Mouse (Mus musculus) right cerebral cortex, adult 18-20 months (tissue): ENCODE measurements around the gene Zfr2.

Experiments used
- DNase-seq: peaks from one replicate; pipeline ENCODE4 v3.0.0; 2022; ENCODE audit warnings: mixed read lengths

Gene Zfr2

DNA sequence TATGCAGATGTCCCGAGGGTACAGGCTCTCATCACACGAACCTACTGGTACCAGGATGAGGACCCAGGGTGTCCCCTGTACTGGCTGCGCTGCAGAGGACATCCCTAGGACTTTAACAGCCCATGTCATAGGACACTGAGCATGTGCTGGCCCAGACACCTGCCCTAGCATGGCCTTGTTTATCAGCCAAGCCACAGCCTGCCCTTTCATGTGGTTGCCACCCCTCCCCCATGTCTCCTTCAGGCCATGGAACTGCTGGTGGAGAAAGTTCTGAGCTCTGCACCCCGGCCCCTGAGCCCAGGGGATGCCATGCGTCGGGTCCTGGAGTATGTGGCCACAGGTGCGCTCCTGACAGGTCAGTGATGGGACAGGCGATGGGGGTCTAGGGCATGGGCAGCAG lies 16.5 kb downstream of the Zfr2 start:
- DNase-seq, result no peak

- peak; percentile 94 for DNase-seq
Observed at GRCm38 (mm10) chr10:81252424-81253419, 19.8 kb downstream of the Zfr2 start, which contains the start of gene Matk. TSS of gene Matk (plus strand) at chr10:81252935.

- no peak for DNase-seq
Observed at GRCm38 (mm10) chr10:81254886-81255285, 21.9 kb downstream of the Zfr2 start.

- DNase-seq, result peak; percentile 70
Observed at GRCm38 (mm10) chr10:81257158-81258039, 24.4 kb downstream of the Zfr2 start.

DNA sequence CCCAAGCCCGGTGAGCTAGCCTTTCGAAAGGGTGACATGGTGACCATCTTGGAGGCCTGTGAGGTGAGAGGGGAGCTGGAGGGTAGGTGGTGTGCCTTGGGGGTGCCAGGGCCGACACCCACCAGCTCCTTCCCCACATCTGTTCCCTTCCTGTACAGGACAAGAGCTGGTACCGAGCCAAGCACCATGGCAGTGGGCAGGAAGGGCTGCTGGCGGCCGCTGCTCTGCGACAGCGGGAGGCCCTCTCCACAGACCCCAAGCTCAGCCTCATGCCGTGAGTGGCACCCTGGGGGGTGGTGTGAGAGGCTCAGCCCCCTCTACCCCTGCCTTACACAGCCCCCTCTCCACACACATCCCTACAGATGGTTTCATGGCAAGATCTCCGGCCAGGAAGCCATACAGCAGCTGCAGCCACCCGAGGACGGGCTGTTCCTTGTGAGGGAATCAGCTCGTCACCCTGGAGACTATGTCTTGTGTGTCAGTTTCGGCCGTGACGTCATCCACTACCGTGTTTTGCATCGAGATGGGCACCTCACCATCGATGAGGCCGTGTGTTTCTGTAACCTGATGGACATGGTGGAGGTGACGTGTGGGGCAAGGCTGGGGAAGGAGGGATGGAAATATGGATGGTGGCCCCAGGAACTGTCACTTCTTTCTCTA lies 26.4 kb downstream of the Zfr2 start:
- DNase-seq, result peak; percentile 44

GRCm38 (mm10) chr10:81261025-81261424 lies 28.1 kb downstream of the Zfr2 start:
- no peak for DNase-seq

GRCm38 (mm10) chr10:81265540-81265939 lies 32.6 kb downstream of the Zfr2 start:
- no peak for DNase-seq

DNA sequence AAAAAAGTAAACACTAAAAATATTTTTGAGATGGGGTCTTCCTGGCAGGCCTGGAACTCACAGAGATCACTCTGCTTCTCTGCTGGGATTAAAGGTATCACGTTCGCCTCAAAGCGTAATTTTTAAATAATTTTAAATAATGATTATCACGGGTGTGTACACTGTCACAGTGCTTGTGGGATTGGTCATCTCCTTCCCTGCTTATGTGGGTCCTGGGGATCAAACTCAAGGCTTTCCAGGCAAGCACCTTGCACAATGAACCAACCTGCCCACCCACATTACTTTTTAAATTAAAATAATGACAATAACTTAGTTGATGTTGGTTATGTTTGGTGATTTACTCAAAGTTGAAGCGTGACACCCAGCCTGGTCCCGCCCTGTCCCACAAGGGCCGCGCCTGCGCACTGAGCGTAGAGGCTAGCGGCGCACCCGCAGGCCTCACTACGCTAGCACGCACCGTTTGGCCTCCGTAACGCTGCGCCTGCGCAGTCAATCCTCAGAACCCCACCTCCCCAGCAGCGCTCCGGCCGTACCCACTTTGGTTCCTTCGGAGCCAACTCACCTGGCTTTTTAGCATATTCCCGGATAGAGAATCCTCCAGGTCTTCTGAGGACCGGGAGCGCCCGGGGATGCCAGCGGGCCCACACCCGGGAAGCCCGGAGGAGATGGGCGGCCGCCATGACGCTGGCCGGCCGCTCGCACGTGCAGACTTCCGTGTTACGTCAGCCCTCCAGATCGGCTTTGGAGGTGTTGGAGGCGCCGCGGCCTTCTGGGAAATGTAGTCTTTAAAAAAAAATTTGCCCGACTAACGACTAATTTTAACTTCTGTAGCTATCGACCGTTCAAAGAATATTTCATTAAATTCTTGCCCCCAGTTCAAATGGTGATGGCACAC lies 33.5 kb downstream of the Zfr2 start, which contains the start of the genes Mrpl54 and Apba3:
TSS of gene Mrpl54 (minus strand) at position 724 of the 895 bp plus-strand sequence.
TSS of gene Apba3 (plus strand) at position 750 of the 895 bp plus-strand sequence.
- DNase-seq, result peak; percentile 95

- DNase-seq, result peak; percentile 91
Observed at GRCm38 (mm10) chr10:81268056-81268455, 35.1 kb downstream of the Zfr2 start.

- DNase-seq, result no peak
Observed at GRCm38 (mm10) chr10:81268643-81269412, 35.9 kb downstream of the Zfr2 start.

DNA sequence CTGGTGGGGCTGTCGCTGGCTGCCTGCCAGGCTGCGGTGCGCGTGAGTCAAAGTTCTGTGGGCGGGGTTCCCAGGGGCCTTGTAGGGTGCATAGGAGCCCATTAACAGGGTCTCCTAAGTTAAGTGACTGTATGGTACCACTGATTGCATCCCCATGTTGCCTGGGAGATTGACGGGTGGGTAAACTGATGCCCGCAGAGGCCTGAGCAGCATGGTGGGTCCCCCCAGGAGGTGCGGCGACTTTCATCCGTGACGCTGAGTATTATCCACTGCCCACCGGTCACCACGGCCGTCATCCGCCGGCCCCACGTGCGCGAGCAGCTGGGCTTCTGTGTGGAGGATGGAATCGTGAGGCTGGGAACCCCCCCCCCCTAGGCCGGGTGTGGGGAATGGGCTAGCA lies 39.4 kb downstream of the Zfr2 start:
- no peak for DNase-seq

DNA sequence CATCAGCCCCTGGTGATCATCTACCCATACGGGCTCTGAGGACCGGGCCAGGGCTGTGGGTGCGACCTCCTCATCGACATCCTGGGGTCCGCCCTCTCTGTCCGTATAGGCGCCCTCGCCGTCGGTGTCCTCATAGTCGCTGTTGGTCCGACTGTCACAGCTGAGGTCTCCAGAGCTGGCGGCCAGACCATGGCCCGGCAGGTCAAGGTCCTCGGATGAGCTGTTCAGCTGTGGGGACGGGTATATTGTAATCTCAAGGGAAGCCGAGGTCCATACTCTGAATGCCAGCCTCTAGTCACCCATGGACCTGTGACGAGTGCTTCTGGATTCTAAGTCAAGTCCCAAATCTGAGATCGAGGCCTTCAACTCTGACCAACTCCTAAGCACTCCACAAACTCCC lies 40.9 kb downstream of the Zfr2 start:
- DNase-seq, result no peak

DNA sequence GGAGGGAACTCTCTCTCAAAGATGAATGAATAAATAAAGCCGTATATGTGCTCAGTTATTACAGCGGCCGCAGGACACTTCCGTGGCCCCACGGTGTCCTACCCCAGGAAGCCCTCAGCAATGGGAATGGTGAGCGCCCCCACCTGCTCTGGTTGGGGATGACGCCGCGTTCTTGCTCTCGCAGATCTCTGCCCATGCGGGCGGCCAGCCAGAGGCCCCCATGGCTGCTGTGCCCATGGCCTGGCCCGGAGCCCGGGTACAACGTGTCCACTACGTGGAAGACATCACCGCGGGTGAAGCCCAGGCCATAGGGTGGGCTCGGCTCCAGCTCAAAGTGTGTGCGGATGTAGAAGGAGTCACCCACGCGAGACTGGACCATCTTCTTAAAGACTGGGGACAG lies 44.7 kb downstream of the Zfr2 start:
- DNase-seq, result no peak

DNA sequence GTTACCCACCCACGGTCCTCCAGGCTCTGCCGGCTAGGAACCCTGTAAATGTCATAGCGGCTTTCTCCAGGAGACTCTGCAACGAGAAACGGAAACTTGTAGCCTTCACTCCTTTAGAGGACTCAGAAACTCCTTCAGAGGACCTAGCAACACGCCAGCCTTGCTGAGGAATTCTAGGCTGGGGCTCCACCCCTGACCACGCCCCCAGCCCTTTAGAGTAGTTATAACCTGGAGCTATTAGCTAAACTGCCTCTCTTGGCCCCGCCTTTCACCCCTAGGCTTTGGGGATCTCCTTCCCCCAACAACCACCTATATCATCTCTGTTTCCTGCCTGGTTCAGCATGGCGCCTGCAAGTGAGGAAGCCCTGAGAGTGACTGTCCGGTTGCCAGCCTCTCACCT lies 46.5 kb downstream of the Zfr2 start:
- no peak for DNase-seq

DNA sequence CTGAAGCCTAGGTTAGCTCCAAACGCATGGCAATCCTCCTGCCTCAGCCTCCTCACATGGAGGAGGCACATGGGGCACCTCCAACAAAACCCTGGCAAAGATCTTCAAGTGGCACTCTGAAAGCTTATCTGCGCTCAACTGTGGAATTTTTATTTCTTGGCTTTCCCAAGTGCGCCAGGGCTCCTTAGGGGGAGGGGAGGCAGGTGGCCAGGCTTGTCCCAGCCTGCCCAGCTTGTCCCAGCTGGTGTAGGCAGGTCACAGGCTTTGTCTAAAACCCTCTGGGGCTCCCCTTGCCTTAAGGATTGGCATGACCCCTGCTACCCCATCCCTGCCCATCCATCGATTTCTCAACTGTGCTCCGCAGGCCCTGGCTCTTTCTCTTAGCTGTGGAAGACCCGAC lies 51.2 kb downstream of the Zfr2 start:
- DNase-seq, result no peak

DNA sequence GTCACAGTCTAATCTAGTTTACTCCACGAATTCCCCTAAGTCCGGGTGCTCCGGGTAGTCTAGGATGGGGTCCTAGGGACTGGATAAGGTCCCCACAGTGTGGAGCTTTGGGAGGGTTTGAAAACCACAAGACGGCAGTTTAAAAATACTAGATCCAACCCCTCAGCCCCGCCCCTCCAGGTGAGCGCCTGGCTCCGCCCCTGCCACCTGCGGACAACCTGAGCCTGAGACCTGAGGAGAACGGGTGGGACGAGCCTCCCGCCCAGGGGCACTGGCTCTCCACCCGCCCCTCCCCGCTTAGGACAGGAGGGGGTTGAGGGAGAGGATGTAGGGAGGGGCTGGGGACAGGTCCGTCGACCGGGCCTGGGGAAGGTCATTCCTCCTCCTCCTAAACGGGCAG lies 51.8 kb downstream of the Zfr2 start:
- no peak for DNase-seq

GRCm38 (mm10) chr10:81285694-81286450 lies 52.9 kb downstream of the Zfr2 start:
- peak; percentile 84 for DNase-seq

DNA sequence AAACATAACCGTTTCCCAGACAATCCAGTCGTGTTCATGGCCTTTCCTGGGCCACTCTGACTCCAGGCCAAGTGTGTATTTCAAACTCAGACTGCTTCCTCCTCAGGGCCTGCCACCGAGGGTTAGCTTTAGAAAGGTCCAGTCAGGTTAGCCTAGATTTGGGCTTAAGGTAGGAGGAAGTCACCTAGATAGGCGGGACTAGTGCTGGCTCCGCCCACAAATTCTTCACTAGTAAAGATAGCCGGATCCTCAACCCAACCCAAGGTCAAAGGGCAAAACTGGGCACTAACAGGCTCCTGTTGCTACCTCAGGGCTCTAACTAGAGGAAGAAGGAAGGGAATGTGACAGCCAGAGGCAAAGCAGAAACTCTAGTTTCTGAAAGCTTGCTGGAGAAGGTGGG lies 53.6 kb downstream of the Zfr2 start:
- DNase-seq, result no peak

DNA sequence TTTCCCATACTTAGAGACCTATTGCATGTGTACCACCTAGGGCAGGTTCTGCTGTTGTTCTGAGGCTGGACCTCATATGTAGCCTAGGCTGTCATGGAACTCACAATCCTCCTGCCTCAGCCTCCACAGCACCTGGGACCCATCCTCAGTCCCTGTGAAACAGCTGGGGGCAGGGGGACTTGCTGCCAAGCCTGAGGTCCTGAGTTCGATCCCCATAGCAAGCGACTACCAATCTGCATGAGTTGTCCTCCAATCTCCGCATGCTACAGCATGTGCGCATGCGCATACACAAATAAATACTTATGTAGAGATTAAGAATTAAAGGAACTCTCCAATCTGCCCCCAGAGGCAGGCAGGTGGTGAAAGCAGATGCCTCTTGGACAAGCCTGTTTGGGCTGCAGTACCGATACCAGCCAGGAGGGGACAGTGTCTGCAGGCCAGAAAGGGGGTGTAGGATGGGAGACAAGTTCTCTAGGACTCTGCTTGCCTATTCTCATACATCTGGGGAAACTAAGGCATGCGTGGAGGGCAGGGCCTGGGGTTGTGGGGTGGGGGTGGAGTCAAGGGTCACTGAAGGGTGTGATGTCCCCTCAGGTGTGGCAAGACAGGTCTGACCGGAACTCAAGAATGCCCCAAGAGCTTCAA lies 54.7 kb downstream of the Zfr2 start:
- no peak for DNase-seq

DNA sequence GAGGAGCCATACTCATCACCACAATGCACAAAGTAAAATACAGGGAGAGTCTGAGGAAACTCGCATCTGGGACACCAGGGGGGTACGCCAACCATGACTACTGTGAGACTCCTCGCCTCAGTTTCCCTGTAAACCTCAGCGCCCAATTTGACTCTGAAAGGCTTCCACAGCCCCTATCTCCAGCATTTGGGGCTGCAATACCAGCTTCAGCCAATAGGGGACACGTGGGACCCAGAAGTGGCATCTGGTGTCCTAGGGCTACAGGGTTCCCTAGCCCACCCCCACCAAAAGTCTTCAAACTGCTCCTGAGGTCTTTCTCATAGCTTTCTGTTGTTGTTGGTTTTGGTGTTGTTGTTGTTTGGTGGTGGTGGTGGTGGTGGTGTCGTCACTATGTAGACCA lies 55.6 kb downstream of the Zfr2 start:
- DNase-seq, result no peak
